Mouse (Mus musculus): ENCODE results near the gene M1ap. TPM values are rescaled to one million over a fixed set of nuclear protein-coding genes. Genes with fewer than 3 reads are reported as not detected.

M1ap gene
- polyA plus RNA-seq, 1 experiment from 2014 or later, result 0.81 TPM

- H3K9me3 ChIP-seq, result no peaks in the 10 kb centered on the region
- no peak for DNase-seq (ENCODE audit: extremely low spot score, low spot score)
These were observed 124.5 kb downstream of the M1ap start for GRCm38 (mm10) chr6:83071220-83071619.

GRCm38 (mm10) chr6:83074979-83075378 lies 128.3 kb downstream of the M1ap start:
- no peaks in the 10 kb centered on the region for H3K9me3 ChIP-seq
- 20% methylated on average over 2 of the region's 2 CpGs for WGBS
- H3K27me3 ChIP-seq (ENCODE audit: poor library complexity, severe bottlenecking), result peaks cover 77% of the 10 kb centered on the region
- H3K4me3 ChIP-seq, result no peak overlapping the region
- H3K4me1 ChIP-seq, result peaks cover 44% of the 10 kb centered on the region
- H3K36me3 ChIP-seq (replicated peaks), result peaks cover 3% of the 10 kb centered on the region
- no peak for DNase-seq (ENCODE audit: extremely low spot score, low spot score)
- no peak overlapping the region for H3K27ac ChIP-seq

More at GRCm38 (mm10) chr6:83071220-83071619, 124.5 kb downstream of the M1ap start:
- Histone ChIP-seq H3K27me3 (ENCODE audit: poor library complexity, severe bottlenecking) (peaks cover 100% of the 10 kb centered on the region), H3K36me3 (replicated peaks) (no peaks in the 10 kb centered on the region), H3K4me3 (peak overlapping the region; percentile 36), H3K27ac (no peak overlapping the region), H3K4me1 (peaks cover 35% of the 10 kb centered on the region)
- WGBS, result under 1% methylated on average over 24 of the region's 24 CpGs

GRCm38 (mm10) chr6:83077630-83078323 lies 131.1 kb downstream of the M1ap start, which contains the start of gene Pcgf1:
Gene Pcgf1, plus strand, starts transcription at chr6:83077869.
- H3K4me3 ChIP-seq, result peak within 1 kb of the TSS; percentile 86
- peaks cover 69% of the 10 kb centered on the region for H3K27me3 ChIP-seq (ENCODE audit: poor library complexity, severe bottlenecking)
- under 1% methylated on average over 54 of the region's 54 CpGs for WGBS
- H3K27ac ChIP-seq, result peak within 1 kb of the TSS; percentile 96
- H3K9me3 ChIP-seq, result no peaks in the 10 kb centered on the region
- DNase-seq (ENCODE audit: extremely low spot score, low spot score), result peak; percentile 60
- peaks cover 26% of the 10 kb centered on the region for H3K4me1 ChIP-seq
- peaks cover 29% of the 10 kb centered on the region for H3K36me3 ChIP-seq (replicated peaks)

- Histone ChIP-seq H3K27me3 (ENCODE audit: poor library complexity, severe bottlenecking) (peaks cover 69% of the 10 kb centered on the region), H3K27ac (peak overlapping the region; percentile 96), H3K4me3 (peak overlapping the region; percentile 86), H3K4me1 (peaks cover 28% of the 10 kb centered on the region), H3K9me3 (no peaks in the 10 kb centered on the region), H3K36me3 (replicated peaks) (peaks cover 29% of the 10 kb centered on the region)
- under 1% methylated on average over 46 of the region's 46 CpGs for whole genome bisulfite sequencing
- DNase-seq (ENCODE audit: extremely low spot score, low spot score), result peak; percentile 98
These were observed 131.7 kb downstream of the M1ap start for GRCm38 (mm10) chr6:83078324-83078858.

Small RNA genes within 50 kb of the gene (microRNA-seq; reads per million reads assigned to microRNA genes)
- not detected for gene Mir7040

Other genes starting within 250 kb of the M1ap start
- 92.5 and 99.7 TPM in 2 replicates for gene Pole4, start 241.5 kb upstream of the M1ap start, polyA plus RNA-seq (2016; fragmentation: Nextera tagmentation; extraction: Ambion mirVana)
- gene Hk2, start 172.4 kb upstream of the M1ap start, polyA plus RNA-seq (2016; fragmentation: Nextera tagmentation; extraction: Ambion mirVana), result 36.1 and 39.0 TPM in 2 replicates
- 1.8 TPM in 2 replicates for gene Sema4f, start 7.1 kb upstream of the M1ap start, polyA plus RNA-seq (2016; fragmentation: Nextera tagmentation; extraction: Ambion mirVana)
- 10.4 and 10.9 TPM in 2 replicates for gene Dok1, start 86.6 kb downstream of the M1ap start, polyA plus RNA-seq (2016; fragmentation: Nextera tagmentation; extraction: Ambion mirVana)
- gene Loxl3, start 87.3 kb downstream of the M1ap start, polyA plus RNA-seq (2016; fragmentation: Nextera tagmentation; extraction: Ambion mirVana), result 7.2 and 9.4 TPM in 2 replicates
- 164 and 169 TPM in 2 replicates for gene Aup1, start 107.6 kb downstream of the M1ap start, polyA plus RNA-seq (2016; fragmentation: Nextera tagmentation; extraction: Ambion mirVana)
- gene Htra2, start 108.4 kb downstream of the M1ap start, polyA plus RNA-seq (2016; fragmentation: Nextera tagmentation; extraction: Ambion mirVana), result 78.1 and 92.0 TPM in 2 replicates
- 1.7 TPM in 2 replicates for gene Dqx1, start 110.9 kb downstream of the M1ap start, polyA plus RNA-seq (2016; fragmentation: Nextera tagmentation; extraction: Ambion mirVana)
- gene Tlx2, start 123.4 kb downstream of the M1ap start, polyA plus RNA-seq (2016; fragmentation: Nextera tagmentation; extraction: Ambion mirVana), result not detected in 2 replicates
- gene Pcgf1, start 131.0 kb downstream of the M1ap start, polyA plus RNA-seq (2016; fragmentation: Nextera tagmentation; extraction: Ambion mirVana), result 37.6 and 39.4 TPM in 2 replicates
- 0.20 and 0.29 TPM in 2 replicates for gene Lbx2, start 139.5 kb downstream of the M1ap start, polyA plus RNA-seq (2016; fragmentation: Nextera tagmentation; extraction: Ambion mirVana)
- gene Ccdc142, start 154.7 kb downstream of the M1ap start, polyA plus RNA-seq (2016; fragmentation: Nextera tagmentation; extraction: Ambion mirVana), result 2.6 and 3.1 TPM in 2 replicates
- 1.9 and 2.2 TPM in 2 replicates for gene Gm42688, start 154.7 kb downstream of the M1ap start, polyA plus RNA-seq (2016; fragmentation: Nextera tagmentation; extraction: Ambion mirVana)
- gene Mrpl53, start 162.1 kb downstream of the M1ap start, polyA plus RNA-seq (2016; fragmentation: Nextera tagmentation; extraction: Ambion mirVana), result 135 and 149 TPM in 2 replicates
- 32.6 and 38.3 TPM in 2 replicates for gene Mogs, start 168.6 kb downstream of the M1ap start, polyA plus RNA-seq (2016; fragmentation: Nextera tagmentation; extraction: Ambion mirVana)
- gene Wbp1, start 174.7 kb downstream of the M1ap start, polyA plus RNA-seq (2016; fragmentation: Nextera tagmentation; extraction: Ambion mirVana), result 125 and 137 TPM in 2 replicates
- 17.5 and 19.2 TPM in 2 replicates for gene Ino80b, start 178.5 kb downstream of the M1ap start, polyA plus RNA-seq (2016; fragmentation: Nextera tagmentation; extraction: Ambion mirVana)
- 32.1 and 32.7 TPM in 2 replicates for gene Rtkn, start 188.6 kb downstream of the M1ap start, polyA plus RNA-seq (2016; fragmentation: Nextera tagmentation; extraction: Ambion mirVana)
- gene Wdr54, start 209.5 kb downstream of the M1ap start, polyA plus RNA-seq (2016; fragmentation: Nextera tagmentation; extraction: Ambion mirVana), result 13.9 and 14.7 TPM in 2 replicates
- gene 1700003E16Rik, start 209.5 kb downstream of the M1ap start, polyA plus RNA-seq (2016; fragmentation: Nextera tagmentation; extraction: Ambion mirVana), result 1.3 and 1.9 TPM in 2 replicates
- gene Dctn1, start 219.0 kb downstream of the M1ap start, polyA plus RNA-seq (2016; fragmentation: Nextera tagmentation; extraction: Ambion mirVana), result 88.8 and 93.8 TPM in 2 replicates

Measured in forebrain, embryonic 10.5 days (tissue).